Mouse (Mus musculus): ENCODE measurements around the gene Atxn2l. TPM values are rescaled to one million over a fixed set of nuclear protein-coding genes. Genes with fewer than 3 reads are reported as not detected.

Gene Atxn2l
- polyA plus RNA-seq, 1 experiment from 2014 or later, result 68.5 TPM

DNA sequence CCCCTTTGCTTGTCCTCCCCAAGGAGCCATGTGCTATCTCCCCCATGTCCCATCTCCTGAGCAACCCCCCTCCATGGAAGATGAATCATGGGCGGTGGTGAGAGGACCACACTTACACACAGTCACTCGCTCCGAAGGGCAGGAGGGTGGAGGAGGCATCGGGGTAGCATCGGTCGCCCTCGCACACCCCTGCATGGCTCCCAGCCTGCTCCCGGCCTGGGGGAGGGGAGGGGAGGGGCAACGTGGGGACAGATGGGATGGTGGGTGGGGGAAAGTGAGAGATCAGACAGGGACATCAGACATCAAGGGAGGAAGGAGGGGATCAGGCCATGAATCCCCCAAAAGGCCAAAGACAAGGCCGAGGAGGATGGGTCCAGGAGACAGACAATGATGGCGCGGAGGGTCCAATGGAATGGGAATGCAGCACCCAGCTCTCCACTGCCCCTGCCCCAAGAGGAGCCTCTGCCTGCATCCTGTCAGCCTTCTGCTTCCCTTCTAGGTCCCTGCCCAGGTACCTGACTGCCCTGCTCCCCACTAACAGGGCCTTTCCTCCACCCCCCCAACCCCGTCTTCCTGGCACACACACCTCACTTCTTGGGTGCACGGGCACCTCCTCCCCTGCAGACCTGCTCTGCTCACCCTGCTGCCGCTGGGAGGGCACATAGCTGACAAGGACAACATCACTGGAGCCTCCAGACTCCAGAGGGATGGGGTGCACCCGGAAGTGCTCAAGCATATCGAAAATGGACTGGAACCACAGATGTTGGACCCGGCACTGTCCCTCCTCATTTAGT lies 35.2 kb downstream of the Atxn2l start:
- Histone ChIP-seq H3K4me2 (ENCODE audit: low read depth, low read length) (no peak overlapping the region), H3K27ac (ENCODE audit: low read depth, low read length) (peak overlapping the region; percentile 16; the same call in 1 of the 2 replicates), H3K27me3 (ENCODE audit: control insufficient read depth, insufficient read depth, low read length) (no peaks in the 10 kb centered on the region), H3K9ac (replicated peaks; ENCODE audit: low read depth, low read length) (no peak overlapping the region), H3K9me3 (ENCODE audit: control insufficient read depth, low read length) (no peaks in the 10 kb centered on the region), H3K4me1 (ENCODE audit: control insufficient read depth, insufficient read depth, low read length) (peaks cover under 1% of the 10 kb centered on the region; the same call in 1 of the 2 replicates), H3K36me3 (ENCODE audit: control insufficient read depth, insufficient read depth, low read length) (peaks cover 43% of the 10 kb centered on the region), H3K4me3 (ENCODE audit: low read depth, low read length) (no peak overlapping the region)
- ATAC-seq (ENCODE audit: low read depth), result no peak
- WGBS, result 91% methylated on average over 16 of the region's 18 CpGs

- ATAC-seq (ENCODE audit: low read depth), result no peak
Observed at GRCm38 (mm10) chr7:126467271-126467670, 36.0 kb downstream of the Atxn2l start.

DNA sequence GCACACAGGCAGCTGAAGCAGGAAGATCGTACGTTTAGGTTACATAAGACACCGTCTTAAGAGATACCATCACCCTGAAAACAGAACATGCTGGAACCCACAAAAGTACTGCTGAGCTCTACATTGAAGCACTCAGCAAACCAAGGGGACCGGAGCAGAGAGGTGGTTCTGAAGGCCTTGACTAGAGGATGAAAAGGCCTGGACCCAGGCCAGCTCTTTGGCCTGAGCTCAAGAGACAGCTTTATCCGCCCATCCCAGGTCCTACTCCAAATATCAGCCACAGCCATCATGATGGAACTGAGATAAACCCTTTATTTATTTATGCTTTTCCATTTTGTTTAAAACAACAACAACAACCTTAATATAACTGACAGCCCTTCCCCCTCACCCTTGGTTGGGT lies 36.5 kb downstream of the Atxn2l start:
- 96% methylated on average over 5 of the region's 5 CpGs for WGBS
- Histone ChIP-seq H3K9me3 (ENCODE audit: control insufficient read depth, low read length) (no peaks in the 10 kb centered on the region), H3K4me1 (ENCODE audit: control insufficient read depth, insufficient read depth, low read length) (no peaks in the 10 kb centered on the region), H3K4me3 (ENCODE audit: low read depth, low read length) (no peak overlapping the region), H3K9ac (replicated peaks; ENCODE audit: low read depth, low read length) (no peak overlapping the region), H3K4me2 (ENCODE audit: low read depth, low read length) (no peak overlapping the region), H3K36me3 (ENCODE audit: control insufficient read depth, insufficient read depth, low read length) (peaks cover 36% of the 10 kb centered on the region), H3K27me3 (ENCODE audit: control insufficient read depth, insufficient read depth, low read length) (no peaks in the 10 kb centered on the region), H3K27ac (ENCODE audit: low read depth, low read length) (no peak overlapping the region)
- ATAC-seq (ENCODE audit: low read depth), result no peak

More at GRCm38 (mm10) chr7:126467271-126467670, 36.0 kb downstream of the Atxn2l start:
- 69% methylated on average over 5 of the region's 5 CpGs for WGBS
- Histone ChIP-seq H3K4me2 (ENCODE audit: low read depth, low read length) (no peak overlapping the region), H3K4me1 (ENCODE audit: control insufficient read depth, insufficient read depth, low read length) (no peaks in the 10 kb centered on the region), H3K9me3 (ENCODE audit: control insufficient read depth, low read length) (no peaks in the 10 kb centered on the region), H3K27me3 (ENCODE audit: control insufficient read depth, insufficient read depth, low read length) (no peaks in the 10 kb centered on the region), H3K36me3 (ENCODE audit: control insufficient read depth, insufficient read depth, low read length) (peaks cover 42% of the 10 kb centered on the region), H3K4me3 (ENCODE audit: low read depth, low read length) (no peak overlapping the region), H3K27ac (ENCODE audit: low read depth, low read length) (0 out of 2 replicates have a peak overlapping the region, but pooled peaks have one; percentile 16), H3K9ac (replicated peaks; ENCODE audit: low read depth, low read length) (no peak overlapping the region)

- WGBS, result 79% methylated on average over 9 of the region's 9 CpGs
- Histone ChIP-seq H3K9ac (replicated peaks; ENCODE audit: low read depth, low read length) (no peak overlapping the region), H3K9me3 (ENCODE audit: control insufficient read depth, low read length) (no peaks in the 10 kb centered on the region), H3K27ac (ENCODE audit: low read depth, low read length) (no peak overlapping the region), H3K4me3 (ENCODE audit: low read depth, low read length) (no peak overlapping the region), H3K27me3 (ENCODE audit: control insufficient read depth, insufficient read depth, low read length) (no peaks in the 10 kb centered on the region), H3K4me2 (ENCODE audit: low read depth, low read length) (no peak overlapping the region), H3K4me1 (ENCODE audit: control insufficient read depth, insufficient read depth, low read length) (no peaks in the 10 kb centered on the region), H3K36me3 (ENCODE audit: control insufficient read depth, insufficient read depth, low read length) (peaks cover 30% of the 10 kb centered on the region)
- ATAC-seq (ENCODE audit: low read depth), result no peak
Observed at GRCm38 (mm10) chr7:126466116-126466515, 37.1 kb downstream of the Atxn2l start.

- Histone ChIP-seq H3K4me2 (ENCODE audit: low read depth, low read length) (no peak overlapping the region), H3K27ac (ENCODE audit: low read depth, low read length) (no peak overlapping the region), H3K36me3 (ENCODE audit: control insufficient read depth, insufficient read depth, low read length) (peaks cover 25% of the 10 kb centered on the region), H3K4me1 (ENCODE audit: control insufficient read depth, insufficient read depth, low read length) (no peaks in the 10 kb centered on the region), H3K9ac (replicated peaks; ENCODE audit: low read depth, low read length) (no peak overlapping the region), H3K9me3 (ENCODE audit: control insufficient read depth, low read length) (no peaks in the 10 kb centered on the region), H3K27me3 (ENCODE audit: control insufficient read depth, insufficient read depth, low read length) (no peaks in the 10 kb centered on the region), H3K4me3 (ENCODE audit: low read depth, low read length) (no peak overlapping the region)
- no peak for ATAC-seq (ENCODE audit: low read depth)
- WGBS, result 65% methylated on average over 7 of the region's 7 CpGs
Observed at GRCm38 (mm10) chr7:126465246-126466030, 37.8 kb downstream of the Atxn2l start.

- WGBS, result 47% methylated on average over 5 of the region's 5 CpGs
- no peaks in the 10 kb centered on the region for H3K27me3 ChIP-seq (ENCODE audit: control insufficient read depth, insufficient read depth, low read length)
- no peaks in the 10 kb centered on the region for H3K4me1 ChIP-seq (ENCODE audit: control insufficient read depth, insufficient read depth, low read length)
- H3K27ac ChIP-seq (ENCODE audit: low read depth, low read length), result no peak overlapping the region
- H3K4me2 ChIP-seq (ENCODE audit: low read depth, low read length), result no peak overlapping the region
- ATAC-seq (ENCODE audit: low read depth), result no peak
- H3K9ac ChIP-seq (replicated peaks; ENCODE audit: low read depth, low read length), result no peak overlapping the region
- H3K36me3 ChIP-seq (ENCODE audit: control insufficient read depth, insufficient read depth, low read length), result peaks cover 25% of the 10 kb centered on the region
- no peak overlapping the region for H3K4me3 ChIP-seq (ENCODE audit: low read depth, low read length)
- no peaks in the 10 kb centered on the region for H3K9me3 ChIP-seq (ENCODE audit: control insufficient read depth, low read length)
Observed at GRCm38 (mm10) chr7:126464836-126465235, 38.4 kb downstream of the Atxn2l start.

DNA sequence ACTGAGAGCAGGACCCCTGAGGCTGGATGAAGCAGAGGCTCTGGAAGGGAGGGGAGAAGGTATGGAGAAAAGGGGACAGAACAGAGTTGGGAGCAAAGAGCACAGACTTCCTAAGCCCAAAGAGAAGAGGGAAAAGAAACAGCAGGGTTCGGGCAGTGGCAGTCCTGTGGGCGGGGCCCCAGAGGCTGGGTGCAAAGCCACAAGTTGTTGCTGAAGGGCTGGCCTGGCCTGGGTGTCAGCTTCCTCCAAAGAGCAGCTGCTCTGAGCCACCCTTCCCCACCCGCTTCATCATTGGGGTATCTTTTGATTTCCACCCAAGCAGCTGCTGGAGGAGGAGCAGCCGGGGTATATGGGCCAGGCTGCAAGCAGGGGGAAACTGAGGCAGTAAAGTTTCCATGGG lies 39.1 kb downstream of the Atxn2l start:
- Histone ChIP-seq H3K27ac (ENCODE audit: low read depth, low read length) (no peak overlapping the region), H3K27me3 (ENCODE audit: control insufficient read depth, insufficient read depth, low read length) (no peaks in the 10 kb centered on the region), H3K4me3 (ENCODE audit: low read depth, low read length) (no peak overlapping the region), H3K4me2 (ENCODE audit: low read depth, low read length) (no peak overlapping the region), H3K4me1 (ENCODE audit: control insufficient read depth, insufficient read depth, low read length) (no peaks in the 10 kb centered on the region), H3K9me3 (ENCODE audit: control insufficient read depth, low read length) (no peaks in the 10 kb centered on the region), H3K36me3 (ENCODE audit: control insufficient read depth, insufficient read depth, low read length) (peaks cover 23% of the 10 kb centered on the region), H3K9ac (replicated peaks; ENCODE audit: low read depth, low read length) (no peak overlapping the region)
- no peak for ATAC-seq (ENCODE audit: low read depth)
- WGBS, result 61% methylated on average over 4 of the region's 4 CpGs

GRCm38 (mm10) chr7:126463547-126463946 lies 39.7 kb downstream of the Atxn2l start:
- no peak overlapping the region for H3K4me2 ChIP-seq (ENCODE audit: low read depth, low read length)
- no peak overlapping the region for H3K27ac ChIP-seq (ENCODE audit: low read depth, low read length)
- no peaks in the 10 kb centered on the region for H3K4me1 ChIP-seq (ENCODE audit: control insufficient read depth, insufficient read depth, low read length)
- peaks cover 18% of the 10 kb centered on the region for H3K36me3 ChIP-seq (ENCODE audit: control insufficient read depth, insufficient read depth, low read length)
- no peaks in the 10 kb centered on the region for H3K9me3 ChIP-seq (ENCODE audit: control insufficient read depth, low read length)
- H3K9ac ChIP-seq (replicated peaks; ENCODE audit: low read depth, low read length), result no peak overlapping the region
- H3K27me3 ChIP-seq (ENCODE audit: control insufficient read depth, insufficient read depth, low read length), result no peaks in the 10 kb centered on the region
- WGBS, result 72% methylated on average over 4 of the region's 4 CpGs
- no peak overlapping the region for H3K4me3 ChIP-seq (ENCODE audit: low read depth, low read length)
- no peak for ATAC-seq (ENCODE audit: low read depth)

GRCm38 (mm10) chr7:126463004-126463403 lies 40.2 kb downstream of the Atxn2l start, which contains the start of gene Atp2a1:
Gene Atp2a1, minus strand, starts transcription at chr7:126463108.
- 52% methylated on average over 5 of the region's 5 CpGs for WGBS
- Histone ChIP-seq H3K9ac (replicated peaks; ENCODE audit: low read depth, low read length) (no peak within 1 kb of the TSS), H3K4me2 (ENCODE audit: low read depth, low read length) (no peak within 1 kb of the TSS), H3K36me3 (ENCODE audit: control insufficient read depth, insufficient read depth, low read length) (peaks cover 15% of the 10 kb centered on the region), H3K9me3 (ENCODE audit: control insufficient read depth, low read length) (no peaks in the 10 kb centered on the region), H3K27ac (ENCODE audit: low read depth, low read length) (no peak within 1 kb of the TSS), H3K27me3 (ENCODE audit: control insufficient read depth, insufficient read depth, low read length) (no peaks in the 10 kb centered on the region), H3K4me1 (ENCODE audit: control insufficient read depth, insufficient read depth, low read length) (no peaks in the 10 kb centered on the region), H3K4me3 (ENCODE audit: low read depth, low read length) (no peak within 1 kb of the TSS)
- no peak for ATAC-seq (ENCODE audit: low read depth)

Measured in neural tube, embryonic 14.5 days (tissue).